Mouse (Mus musculus) bone marrow, adult 2 months (tissue): ENCODE measurements at regions not wholly inside any gene's neighbourhood (a gene's known extent, or its start where the extent isn't known, plus 50 kb on each side); places are given as distances from the start of the nearest gene placed in this dataset.

ENCODE experiments used
- CTCF ChIP-seq: fragments of 200-500 bp; IDR thresholded peaks from 2 replicates; pipeline ENCODE4 v1.5.1; 2011; ENCODE audit warnings: low read length, control low read depth; ENCODE audit not compliant: control insufficient read depth, insufficient read depth
- POLR2A ChIP-seq: fragments of 200-500 bp; IDR thresholded peaks from 2 replicates; pipeline ENCODE4 v1.6.1; 2011; ENCODE audit warnings: low read depth, mild to moderate bottlenecking, control low read depth, low read length, borderline replicate concordance; ENCODE audit not compliant: control insufficient read depth

- TF ChIP-seq POLR2A (no peak), CTCF (no peak)
These were observed 122.4 kb upstream of the Jade1 start for GRCm38 (mm10) chr3:41433106-41433505.
